Mouse (Mus musculus) monocyte, adult 2 months (primary cell): ENCODE results near the gene Olfr215.
"Not testable (repeated sequence)": the region's sequence is repeated elsewhere in the genome, so short reads cannot be mapped to it uniquely, and the experiment has no call there.

ENCODE experiments used
- DNase-seq, 2 experiments: peaks; one replicate each; pipeline ENCODE4 v3.0.0; 2022; ENCODE audit warnings: low spot score in 2 of 2, low read depth in 1 of 2

Gene Olfr215

GRCm38 (mm10) chr6:116584095-116584494 is at the start of gene Olfr215:
Gene Olfr215 (minus strand): TSS chr6:116584195.
- DNase-seq, result no peak

DNA sequence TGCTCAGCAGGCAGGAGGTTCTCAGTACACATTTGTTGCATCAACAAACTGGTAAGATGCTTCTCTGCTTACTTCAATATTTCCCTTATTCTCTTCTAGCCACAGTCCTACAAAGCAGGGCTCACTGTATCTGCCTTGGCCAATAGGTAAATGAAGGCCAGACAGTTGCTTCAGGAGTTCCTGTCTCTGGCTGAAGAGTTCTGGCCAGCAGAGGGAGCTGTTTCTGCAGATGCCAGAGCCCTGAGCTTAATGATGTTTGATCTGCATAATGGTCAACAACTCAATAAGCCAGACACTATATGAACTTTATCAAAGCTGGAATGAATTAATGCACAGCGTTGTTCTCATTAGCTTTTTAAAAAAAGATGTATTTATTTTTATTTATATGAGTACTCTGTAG is 48.1 kb upstream of the Olfr215 start:
- DNase-seq, result peak in 1 of 2 experiments; percentile 55

GRCm38 (mm10) chr6:116629766-116630165 is 45.8 kb upstream of the Olfr215 start:
- DNase-seq, result no peak

- DNase-seq, result no peak
Measured at GRCm38 (mm10) chr6:116628539-116629171, 44.7 kb upstream of the Olfr215 start, which contains the start of gene Zfp422. Gene Zfp422 (minus strand): TSS chr6:116628999.

GRCm38 (mm10) chr6:116628095-116628494 is 44.1 kb upstream of the Olfr215 start:
- no peak for DNase-seq

DNA sequence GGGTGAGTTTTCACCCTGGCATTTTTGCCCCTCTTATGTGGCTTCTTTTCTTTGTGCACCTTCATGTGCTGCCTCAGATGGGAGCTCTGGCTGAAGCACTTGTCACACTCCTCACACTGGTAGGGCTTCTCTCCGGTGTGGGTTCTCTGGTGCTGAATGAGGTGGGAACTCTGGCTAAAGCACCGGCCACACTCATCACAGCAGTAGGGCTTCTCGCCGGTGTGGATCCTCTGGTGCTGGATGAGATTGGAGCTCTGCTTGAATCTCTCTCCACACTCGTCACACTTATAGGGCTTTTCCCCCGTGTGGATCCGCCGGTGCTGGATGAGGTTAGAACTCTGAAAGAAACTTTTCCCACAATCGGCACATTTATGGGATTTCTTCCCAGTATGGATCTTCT is 42.4 kb upstream of the Olfr215 start:
- not testable (repeated sequence) for DNase-seq

DNA sequence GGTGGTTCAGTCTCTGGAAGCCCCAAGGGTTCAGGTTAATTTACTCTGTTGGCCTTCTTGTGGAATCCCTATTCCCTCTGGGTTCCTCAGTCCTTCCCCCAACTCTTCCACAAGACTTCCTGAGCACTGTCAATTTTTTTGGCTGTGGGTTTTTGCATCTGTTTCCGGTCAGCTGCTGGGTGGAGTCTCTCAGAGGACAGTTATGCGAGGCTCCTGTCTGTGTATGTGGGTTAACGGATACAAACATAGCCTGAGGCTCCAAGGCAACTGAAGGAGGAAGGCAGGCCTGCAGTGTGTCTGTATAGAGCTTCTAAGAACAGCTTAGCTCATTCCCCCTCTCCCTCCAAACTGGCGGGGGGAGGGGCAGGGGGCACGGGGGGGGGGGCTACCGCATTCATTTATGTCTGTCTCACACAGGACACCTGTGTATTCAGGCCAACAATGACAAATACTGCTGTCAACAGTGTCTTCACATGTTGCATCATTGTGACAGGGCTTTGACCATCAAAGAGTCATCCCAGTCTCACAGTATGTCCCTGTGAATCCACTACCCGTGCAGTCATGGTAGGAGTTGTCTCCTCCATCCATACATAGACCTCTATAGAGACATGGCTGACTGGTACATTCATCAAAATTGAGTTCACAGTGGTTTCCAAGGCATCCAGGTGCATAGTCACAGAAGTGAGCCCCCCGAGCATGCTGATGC is 37.5 kb upstream of the Olfr215 start:
- no peak for DNase-seq

DNA sequence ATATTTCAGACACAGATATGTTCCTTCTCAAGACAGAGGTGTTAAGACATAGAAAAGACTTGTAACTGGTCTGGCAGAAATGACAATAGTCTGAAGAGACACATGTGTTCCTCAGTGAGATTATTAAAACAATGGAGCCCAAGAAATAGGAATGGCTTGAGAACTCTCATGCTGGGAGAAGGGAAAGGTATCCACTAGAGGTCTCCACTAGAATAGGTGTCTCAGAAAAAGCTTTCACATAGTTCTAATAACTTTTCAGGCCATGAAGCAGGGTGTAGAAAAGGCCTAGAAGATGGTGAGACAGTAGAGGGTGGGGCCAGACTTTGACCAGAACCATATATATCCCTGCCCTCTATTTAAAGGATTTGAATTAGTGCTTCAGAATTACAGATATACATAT is 34.1 kb upstream of the Olfr215 start:
- no peak for DNase-seq

DNA sequence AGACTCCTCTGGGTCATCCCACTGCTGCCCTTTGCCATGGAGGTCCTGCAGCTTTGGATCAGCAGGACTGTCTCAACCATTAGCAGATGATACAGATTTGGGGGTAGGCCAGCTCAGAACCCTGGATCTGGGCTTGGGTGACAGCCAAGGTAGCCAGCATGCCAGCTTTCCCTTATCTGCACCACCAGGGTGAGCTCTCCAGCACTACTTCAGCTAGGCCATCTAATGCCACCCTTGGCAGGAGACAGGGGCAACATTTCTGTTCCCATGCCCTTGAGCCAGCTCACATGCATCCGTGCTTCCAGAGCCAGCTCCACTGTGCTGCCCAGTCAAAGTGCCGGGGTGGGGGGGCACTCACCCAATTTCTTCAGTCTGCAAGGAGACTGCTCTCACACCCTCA is 31.7 kb upstream of the Olfr215 start:
- DNase-seq, result no peak

GRCm38 (mm10) chr6:116607230-116607629 is 23.2 kb upstream of the Olfr215 start:
- DNase-seq, result no peak

DNA sequence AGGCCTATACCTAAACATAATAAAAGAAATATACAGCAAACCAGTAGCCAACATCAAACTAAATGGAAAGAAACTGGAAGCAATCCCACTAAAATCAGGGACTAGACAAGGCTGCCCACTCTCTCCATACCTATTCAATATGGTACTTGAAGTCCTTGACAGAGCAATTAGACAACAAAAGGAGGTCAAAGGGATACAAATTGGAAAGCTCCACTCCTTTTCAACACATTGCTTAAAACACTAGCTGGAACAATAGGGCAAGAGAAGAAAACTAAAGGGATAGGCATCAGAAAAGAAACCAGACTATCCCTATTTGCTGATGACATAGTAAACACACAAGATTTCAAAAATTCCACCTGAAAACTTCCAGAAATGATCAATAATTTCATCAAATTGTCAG is 17.0 kb upstream of the Olfr215 start:
- not testable (repeated sequence) for DNase-seq

DNA sequence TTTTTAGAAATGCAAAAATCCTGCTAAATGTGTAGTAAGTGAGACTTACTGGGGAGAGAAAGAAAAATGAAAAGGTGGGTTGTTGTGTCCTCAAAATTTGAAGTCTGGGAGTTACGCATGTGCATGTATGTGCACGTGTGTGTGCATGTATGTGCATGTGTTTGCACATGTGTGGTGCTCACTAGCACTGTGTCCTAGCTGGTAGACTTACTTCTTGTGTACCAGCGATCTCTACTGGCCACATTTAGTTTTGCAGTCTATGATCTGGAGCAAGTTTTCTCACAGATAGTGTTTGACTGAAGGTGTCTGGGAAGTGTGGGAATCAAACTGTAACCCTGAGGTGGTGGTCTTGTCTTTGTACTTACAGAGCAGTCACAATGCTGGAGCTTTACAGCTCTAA is 14.2 kb downstream of the Olfr215 start:
- DNase-seq, result peak; percentile 16 to 24

DNA sequence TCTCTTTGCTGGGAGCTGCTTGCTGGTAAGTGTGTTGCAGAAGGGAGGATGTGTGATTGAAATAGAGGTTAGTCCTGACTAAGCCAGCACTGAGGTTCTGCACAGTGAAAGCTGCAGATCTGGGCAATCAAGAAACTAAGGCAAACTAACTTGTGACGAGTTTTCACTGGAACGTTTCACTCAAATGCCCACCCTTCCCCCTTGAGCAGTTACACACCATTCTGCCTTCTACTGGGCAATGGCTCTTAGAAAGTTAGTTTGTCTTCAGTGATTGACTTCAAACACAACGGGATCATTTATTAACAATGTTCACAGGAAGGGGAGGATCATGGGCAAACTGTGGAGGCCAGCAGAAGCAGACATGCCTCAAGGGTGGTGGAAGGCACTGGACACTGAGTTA is 29.0 kb downstream of the Olfr215 start:
- DNase-seq, result no peak

- no peak for DNase-seq
Measured at GRCm38 (mm10) chr6:116553935-116554334, 30.1 kb downstream of the Olfr215 start, which contains the start of gene Olfr214. Gene Olfr214 (plus strand): TSS chr6:116554235.

- DNase-seq, result not testable (repeated sequence)
Measured at GRCm38 (mm10) chr6:116550841-116551240, 33.2 kb downstream of the Olfr215 start, which contains the start of gene Gm5580. Gene Gm5580 (plus strand): TSS chr6:116551141.

GRCm38 (mm10) chr6:116542500-116542899 is 41.5 kb downstream of the Olfr215 start:
- no peak for DNase-seq

GRCm38 (mm10) chr6:116538156-116538555 is 45.8 kb downstream of the Olfr215 start, which contains the start of gene Olfr213:
Gene Olfr213 (plus strand): TSS chr6:116538456.
- DNase-seq, result no peak
